Mouse (Mus musculus) gastrocnemius, adult 18-20 months (tissue): ENCODE measurements around the gene Pde6b. TPM values are rescaled to one million over a fixed set of nuclear protein-coding genes. Genes with fewer than 3 reads are reported as not detected.

ENCODE experiments used
- DNase-seq: peaks from one replicate; pipeline ENCODE4 v3.0.0; 2021; ENCODE audit warnings: low spot score
- long read RNA-seq, 2 experiments: library from polyadenylated mRNA; stranded (forward); transcript quantifications; one replicate each; pipeline ENCODE4 v2.0.0; 2021
- total RNA-seq, 2 experiments: library from RNA; stranded (reverse); gene quantifications; 2 replicates each; pipeline ENCODE4 v1.2.3; 2021

Pde6b gene
- total RNA-seq: not detected
- long read RNA-seq, experiment 1: 0 reads
- long read RNA-seq, experiment 2: 0 reads

DNA sequence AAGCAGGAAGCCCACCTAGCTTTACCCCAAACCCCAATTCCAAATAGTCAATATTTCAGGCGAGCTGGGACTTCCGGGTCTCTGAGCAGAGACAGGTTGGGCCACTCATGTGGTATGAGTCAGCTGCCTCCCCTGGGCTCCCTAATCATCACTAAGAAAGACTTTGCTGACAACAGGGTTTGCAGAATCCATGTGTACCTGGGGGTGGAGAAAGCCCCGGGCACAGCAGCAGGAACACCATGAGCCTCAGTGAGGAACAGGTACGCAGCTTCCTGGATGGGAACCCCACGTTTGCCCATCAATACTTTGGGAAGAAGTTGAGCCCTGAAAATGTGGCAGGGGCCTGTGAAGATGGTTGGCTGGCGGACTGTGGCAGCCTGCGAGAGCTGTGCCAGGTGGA lies at the start of gene Pde6b:
TSS of gene Pde6b (plus strand) at position 191 of the 400 bp plus-strand sequence.
- no peak for DNase-seq

DNA sequence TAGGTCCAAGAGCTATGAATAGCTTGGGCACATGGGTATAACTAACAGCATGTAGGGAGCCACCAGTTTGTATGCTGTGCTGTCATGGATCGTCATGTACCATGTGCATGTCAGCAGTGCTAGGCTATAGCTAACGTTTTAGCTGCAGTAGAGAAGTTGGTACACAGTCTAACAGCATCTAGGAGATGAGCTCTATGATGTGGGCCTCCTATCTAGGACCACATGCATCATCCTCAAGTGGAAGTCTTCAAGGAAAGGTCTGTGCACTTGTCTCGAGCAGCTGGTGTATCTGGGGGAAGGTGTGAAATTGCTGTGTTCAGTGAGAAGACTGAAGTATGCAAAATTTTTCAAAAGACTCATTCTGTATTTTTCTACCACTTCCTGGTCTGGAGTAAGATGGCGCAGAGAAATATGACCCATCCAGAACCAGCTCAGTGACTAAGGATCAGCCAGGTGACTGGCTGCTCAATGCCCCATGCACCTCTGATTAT lies 44.5 kb upstream of the Pde6b start:
- DNase-seq: no peak

DNA sequence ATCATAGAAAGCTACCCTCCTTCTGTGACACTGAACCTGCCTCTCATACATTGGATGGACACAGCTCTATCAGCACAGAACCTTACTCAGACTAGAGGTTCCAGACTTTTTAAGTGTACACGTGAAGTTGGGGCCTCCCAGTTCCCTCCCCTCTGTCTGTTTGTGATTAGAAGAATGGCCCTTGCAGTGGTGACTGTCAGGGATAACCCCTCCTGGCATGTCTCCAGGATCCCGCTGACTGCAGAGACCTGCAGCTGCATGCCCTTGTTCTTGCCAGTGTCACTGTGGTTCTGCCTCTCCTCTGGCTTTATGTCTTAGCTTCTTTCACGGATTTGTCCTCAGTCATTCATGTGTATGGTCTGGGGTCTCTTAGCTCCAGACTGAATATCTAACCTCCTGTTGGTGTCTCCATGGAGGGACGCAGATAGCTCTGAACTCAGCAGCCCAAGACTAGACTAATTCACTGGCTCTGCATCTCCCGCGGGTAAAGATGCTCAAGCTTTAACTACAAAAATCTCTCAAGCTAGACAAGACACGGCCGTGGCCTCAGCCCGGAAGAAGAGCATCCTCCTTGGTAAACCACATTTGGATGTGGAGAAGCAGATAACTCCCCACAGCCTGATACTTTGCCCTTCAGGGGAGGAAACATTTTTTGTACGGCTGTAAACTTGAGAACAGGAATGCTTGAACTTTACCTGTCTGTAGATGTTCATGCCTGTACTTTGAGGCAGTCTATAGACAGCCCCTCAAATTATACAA lies 42.7 kb upstream of the Pde6b start:
- no peak for DNase-seq

DNA sequence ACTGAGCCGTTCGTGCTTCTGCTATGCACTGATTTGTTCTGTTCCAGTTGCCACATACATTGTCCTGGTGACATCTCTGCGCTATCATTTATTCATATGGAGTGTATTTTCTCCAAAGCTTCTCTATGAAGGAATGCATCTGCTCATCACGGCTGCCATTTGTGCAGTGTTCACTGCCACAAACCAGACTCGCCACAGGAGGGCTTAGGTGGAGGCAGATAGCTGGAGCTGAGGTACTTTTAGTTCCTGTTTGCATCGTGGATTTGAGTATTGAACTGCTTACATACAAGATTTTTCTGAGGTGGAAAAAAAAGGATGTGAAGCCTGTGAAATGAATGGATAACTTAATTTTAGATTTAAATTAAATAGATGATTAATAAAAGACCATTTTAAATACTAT lies 40.3 kb upstream of the Pde6b start:
- DNase-seq: no peak

DNA sequence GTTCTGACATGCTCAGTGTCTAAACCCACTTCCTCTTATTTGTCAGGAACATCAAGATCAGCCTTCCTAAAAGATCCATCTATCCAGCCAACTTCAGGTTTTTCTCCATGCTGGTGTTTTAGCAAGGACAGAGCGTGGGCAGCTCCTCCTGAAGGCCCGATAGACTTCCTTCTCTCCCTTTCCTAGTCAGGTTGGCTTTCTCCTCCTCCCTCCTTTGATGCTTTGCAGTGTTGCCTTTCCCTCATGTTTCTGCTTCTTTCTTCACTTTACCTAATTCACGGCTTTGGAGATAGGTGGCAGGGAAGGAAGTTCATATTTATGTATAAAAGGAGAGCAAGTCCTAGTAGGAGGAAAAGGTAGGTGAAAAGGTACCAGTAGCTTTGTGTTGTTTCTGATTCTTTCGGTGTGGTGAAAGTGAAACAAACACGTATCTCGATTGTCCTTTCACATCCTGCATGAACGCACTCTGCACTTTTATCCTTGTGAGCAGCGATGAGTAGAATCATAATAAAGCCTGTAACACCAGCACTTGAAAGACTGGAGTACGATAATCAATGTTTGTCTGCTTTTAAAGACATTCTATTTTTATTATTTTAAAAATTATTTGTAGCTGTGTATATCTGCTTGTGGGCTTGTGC lies 38.6 kb upstream of the Pde6b start:
- DNase-seq: no peak

DNA sequence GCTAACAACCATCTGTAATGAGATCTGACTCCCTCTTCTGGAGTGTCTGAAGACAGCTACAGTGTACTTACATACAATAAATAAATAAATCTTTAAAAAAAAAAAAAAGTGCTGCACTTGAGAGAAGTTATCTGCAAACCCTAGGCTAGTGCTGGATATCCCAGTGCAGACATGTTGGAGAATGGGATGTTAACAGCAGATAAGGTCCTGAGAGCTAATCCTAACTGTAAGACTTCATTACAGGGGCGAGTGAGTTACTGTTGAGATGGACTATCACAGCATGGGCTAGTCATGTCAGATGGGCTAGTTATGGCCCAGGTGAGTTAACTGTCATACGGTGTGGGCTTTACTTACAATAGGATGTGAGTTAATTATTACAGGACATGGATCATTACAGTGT lies 34.1 kb upstream of the Pde6b start:
- DNase-seq: no peak

DNA sequence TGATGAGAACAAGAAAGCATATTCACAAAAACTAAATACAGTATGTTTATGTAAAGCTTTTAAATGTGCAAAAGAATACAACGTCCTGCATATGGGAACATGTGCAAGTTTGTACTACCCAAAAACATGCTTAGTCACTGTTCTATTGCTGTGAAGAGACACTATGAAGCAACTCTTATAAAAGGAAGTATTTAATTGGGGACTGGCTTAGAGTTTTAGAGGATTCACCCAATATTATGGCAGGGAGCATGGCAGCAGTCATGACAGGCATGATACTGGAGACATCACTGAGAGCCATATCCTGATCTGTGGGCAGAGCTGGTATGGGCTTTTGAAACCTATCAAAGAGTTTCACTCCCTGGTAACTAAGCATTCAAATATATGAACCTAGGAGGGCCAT lies 30.3 kb upstream of the Pde6b start:
- no peak for DNase-seq

DNA sequence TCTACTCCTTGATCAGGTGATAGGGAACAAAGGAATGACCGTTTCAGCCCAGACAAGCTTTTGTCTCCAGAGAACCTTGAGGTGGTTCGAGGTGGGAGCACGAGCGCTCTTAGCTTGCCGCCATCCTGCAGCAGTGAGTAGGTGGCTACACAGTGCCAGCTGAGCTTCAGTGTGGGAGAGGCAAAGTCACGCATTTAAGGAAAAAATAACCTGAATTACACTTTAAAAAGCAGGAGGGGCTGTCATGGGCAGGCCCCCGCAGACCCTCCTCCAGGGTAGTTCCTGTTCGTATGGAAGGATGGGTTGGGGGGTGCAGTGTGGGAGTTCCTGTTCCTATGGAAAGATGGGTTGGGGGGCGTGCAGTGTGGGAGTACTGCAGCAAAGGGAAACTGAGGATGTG lies 28.7 kb upstream of the Pde6b start:
- DNase-seq: no peak

DNA sequence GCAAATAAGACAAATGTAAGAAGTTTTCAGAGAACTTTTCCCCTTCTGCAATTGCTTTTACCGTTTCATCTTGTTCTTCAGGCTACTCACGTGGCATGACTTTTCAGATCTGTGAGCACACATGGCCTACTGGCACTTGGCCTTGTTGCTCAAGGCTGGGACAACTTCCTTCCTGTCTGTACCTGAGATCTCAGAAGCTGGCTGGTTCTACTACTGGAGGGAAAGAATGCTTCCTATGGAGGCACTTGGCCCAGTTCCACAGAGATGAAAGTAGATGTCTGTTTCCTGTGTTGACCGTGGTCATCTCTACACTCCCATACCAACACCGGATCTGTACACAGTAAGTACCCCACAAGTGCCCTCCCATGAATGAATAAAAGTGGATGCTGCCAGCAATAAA lies 28.0 kb upstream of the Pde6b start:
- DNase-seq: no peak

DNA sequence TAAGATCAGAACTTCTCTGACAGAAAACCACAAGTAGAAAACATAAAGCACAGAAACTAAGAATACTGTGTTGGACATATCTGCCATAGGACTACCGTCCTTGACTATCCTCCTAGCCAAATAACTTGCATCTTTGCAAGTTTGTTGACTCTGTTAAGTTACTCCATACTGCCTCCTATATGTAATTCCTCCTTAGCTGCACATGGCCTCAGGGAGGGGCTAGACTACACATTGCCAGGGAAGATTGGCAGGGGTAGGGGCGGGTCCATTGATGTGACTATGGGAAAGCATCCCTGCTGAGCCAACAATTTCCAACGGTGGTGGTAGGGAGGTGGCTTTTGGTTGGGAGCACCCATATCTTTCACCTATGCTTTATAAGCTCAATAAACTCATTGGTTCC lies 25.9 kb upstream of the Pde6b start:
- no peak for DNase-seq

DNA sequence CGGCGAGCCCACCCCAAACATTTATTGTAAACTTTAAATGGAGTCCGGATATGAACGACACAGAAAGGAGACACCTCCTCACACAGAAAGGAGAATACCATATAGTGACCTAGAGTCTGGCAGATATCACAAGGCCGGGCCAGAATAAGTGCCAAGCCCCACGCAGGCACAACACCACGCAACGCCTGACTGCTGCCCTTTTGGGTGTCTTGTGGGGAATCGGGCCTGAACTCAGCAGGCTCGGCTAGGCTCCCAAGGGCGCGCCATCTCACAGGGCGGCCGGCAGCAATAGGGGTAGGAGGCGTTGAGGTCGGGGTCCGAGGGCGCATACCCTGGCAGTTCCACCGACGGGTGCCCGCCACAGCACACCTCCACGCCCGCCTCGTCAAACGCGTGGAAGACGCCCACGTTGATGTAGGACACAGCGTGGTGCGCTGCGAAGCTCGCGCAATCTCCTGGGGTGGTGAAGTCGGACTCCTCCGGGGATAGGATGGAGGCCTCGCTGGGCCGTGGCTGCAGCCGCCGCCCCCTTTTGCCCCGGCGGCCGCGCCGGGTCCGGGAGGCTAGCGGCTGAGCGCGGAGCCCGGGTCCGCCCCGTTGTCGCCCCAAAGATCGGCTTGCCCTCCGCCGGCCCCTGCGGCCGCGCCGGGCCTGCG lies 21.7 kb upstream of the Pde6b start:
- no peak for DNase-seq

DNA sequence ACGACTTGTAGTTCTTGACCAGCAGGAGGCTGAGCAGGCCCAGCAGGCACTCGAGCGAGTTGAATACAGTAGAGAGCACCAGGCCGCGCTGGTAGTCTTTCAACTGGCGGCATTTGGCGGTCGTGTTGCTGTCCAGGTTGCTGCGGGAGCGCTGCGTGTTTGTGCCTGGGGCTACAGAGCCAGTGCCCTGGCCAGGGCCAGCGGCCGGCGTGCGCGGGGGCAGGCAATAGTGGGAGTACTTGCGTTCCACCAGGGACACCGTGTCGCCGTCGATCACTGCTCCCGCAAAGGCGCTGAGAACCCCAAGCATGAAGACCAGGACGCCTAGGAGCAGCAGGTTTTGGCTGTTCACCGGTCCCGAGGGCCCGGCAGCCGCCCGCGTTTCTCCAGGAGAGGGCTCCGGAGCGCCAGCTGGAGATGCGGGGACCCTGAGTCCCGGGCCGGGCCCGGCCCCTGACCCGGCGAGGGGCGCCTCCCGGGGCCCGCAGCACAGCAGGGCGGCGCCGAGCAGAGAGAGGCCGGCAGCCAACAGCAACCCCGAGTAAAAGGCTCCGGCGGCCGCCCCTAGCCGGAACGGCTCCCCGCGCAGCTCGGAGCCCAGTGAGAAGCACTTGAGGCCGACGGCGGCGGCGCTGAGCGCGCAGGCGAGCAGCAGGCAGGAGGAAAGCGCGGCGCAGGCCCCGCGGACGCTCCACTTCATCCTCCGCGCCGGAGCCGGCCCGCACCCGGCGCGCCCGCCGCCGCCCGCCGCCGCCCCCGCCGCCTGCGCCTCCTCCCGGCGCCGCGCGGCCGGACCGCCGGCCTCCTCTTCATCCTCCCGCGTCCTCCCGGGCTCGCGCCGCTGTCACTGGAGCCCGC lies 21.0 kb upstream of the Pde6b start:
- DNase-seq: peak; percentile 16

DNA sequence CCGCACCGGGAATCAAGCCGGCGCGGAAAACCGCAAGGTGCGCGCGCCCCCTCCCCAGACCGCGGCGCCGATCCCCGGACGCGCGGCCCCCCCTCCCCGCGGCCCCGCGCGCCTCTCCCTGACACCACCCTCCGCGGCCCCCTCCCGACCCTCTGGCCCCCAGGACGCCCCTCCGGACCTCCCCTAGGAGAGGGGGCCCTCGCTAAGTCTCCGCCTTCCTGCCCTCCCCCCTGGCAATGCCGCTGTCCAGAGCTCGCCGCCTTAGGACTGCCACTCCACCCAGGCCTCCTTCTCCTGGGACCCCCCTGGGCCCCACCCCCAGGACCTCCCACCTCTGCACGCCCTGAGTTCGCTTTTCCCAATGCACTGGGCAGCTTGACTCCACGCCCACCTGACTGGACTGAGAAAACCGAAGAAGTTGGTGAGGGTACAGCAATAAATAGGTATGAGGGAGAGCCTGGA lies 20.3 kb upstream of the Pde6b start, which contains the start of gene Gm42517:
TSS of gene Gm42517 (minus strand) at position 52 of the 462 bp plus-strand sequence.
- no peak for DNase-seq

DNA sequence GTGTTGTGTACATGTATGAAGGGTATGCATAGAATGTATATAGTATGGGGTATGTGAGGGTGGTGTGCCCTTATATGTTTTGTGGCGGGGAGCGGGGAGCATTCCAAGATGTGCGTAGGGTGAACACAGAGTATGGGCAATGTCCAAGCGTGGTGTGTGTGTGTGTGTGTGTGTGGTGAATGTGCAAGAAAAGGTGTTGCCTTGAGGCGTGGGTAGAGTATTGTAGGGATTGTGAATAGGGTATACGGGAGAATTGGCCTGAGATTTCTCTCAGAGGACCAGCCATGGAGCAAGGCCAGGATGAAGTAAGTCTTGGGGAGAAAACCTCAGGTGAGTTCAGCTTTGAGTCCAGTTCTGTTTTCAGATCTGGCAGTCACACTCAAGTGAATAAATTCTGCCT lies 19.7 kb upstream of the Pde6b start:
- DNase-seq: no peak

DNA sequence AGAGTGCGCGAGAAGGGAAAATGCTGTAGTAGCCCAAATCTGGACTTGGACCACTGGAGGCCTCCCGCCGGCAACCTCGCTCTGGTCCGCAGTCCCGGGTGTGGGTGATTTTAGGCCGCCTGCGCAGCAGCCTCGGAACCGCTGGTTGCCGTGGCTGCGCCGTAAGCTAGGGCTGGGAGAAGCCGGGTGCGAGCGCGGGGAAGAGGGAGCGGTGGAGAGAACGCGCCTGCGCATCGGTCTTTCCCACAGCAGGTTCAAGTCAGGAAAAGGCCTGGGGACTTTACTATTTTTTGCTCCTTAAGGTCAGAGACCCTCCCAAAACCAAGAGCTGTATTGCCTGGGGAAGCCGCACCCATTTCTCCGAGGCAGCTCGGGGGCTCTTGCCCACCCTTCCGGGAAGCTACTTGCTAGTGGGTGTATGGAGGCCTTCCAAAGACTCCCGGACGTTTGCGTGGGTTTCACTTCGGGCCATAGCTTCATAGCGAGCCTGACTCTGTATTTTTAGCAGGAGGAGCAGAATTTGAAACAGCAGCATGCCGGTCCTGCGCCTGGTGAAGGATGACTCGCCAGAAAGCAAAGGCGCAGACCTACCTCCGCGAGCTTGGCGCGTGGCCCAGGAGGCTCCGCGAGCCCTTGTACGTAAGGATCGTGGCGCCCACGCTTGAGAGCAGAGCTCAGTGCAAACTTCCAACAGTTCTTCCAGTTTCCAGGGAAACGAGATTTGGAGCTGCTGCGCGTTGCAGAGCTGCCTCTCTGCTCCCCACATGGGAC lies 19.2 kb upstream of the Pde6b start:
- peak; percentile 8 for DNase-seq

DNA sequence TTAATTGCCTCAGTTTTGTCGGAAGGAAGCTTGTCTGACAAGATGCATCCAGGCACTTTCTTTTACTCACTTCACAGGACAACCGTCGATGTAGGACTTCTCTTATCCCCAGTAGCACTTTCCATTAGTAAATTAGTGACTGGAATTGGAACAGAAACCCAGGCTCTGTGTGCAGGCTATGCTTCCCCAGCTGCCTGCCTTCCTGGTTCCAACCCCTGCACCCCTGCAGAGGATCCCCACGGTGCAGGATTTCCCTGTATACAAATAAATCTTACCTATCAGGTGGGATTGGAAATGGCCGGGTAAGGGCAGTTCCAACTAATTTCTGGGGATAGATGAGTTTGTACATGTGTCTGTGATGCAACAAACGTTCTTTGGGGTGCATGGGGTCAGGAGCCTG lies 18.2 kb upstream of the Pde6b start:
- DNase-seq: no peak

DNA sequence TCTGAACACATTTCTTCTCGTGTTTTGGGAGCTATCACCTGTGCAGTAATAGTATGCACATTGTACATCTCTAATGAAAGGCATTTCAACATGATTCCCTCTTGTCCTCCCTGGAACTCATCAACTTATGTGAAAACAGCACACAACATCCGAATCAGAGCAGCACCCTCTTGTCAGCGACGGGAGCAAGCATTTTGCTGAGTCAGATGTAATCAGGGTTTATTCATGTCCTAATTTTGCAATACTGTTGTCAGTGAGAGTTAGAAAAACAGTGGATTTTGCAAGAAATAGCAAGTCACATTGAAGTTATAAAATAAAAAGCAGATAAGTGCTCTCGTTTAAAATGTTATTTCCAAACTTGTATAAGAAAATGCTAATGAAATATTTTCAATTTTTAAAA lies 14.1 kb upstream of the Pde6b start:
- DNase-seq: no peak

DNA sequence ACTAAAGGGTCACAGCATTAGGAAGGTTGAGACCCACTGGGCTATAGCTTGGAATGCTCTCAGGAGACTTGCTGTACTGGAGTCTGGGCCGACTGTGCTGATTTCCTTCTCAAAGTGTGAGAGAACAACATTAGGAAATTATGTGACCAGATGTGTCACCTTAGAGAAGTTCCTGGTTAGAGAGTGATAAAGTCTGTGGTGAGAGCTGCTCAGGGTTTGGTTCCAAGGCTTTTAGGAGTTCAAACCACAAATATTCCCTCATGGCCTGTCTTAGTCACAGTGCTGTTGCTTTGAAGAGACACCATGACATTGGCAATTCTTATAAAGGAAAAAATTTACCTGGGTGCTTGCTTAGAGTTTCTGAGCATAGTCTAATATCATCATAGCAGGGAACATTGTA lies 12.1 kb upstream of the Pde6b start:
- DNase-seq: no peak

DNA sequence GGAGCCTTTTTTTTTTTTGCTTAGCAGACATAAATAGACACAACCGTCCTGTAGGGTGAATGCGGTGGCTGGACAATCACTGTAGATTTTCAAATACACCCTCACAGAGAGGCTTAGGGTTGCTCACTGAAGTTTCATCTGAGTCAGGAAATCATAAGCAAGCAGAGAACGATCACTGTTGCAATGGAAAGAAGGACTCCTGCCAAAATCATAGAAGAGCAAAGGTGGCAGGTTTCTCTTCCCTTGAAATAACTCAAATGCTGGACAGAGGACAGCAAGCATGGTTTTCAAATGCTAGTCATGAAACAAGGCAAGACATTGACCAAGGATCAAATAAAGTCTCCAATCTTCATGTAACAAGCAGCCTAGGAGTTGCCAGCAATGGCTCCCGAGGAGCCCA lies 9.8 kb upstream of the Pde6b start:
- no peak for DNase-seq

DNA sequence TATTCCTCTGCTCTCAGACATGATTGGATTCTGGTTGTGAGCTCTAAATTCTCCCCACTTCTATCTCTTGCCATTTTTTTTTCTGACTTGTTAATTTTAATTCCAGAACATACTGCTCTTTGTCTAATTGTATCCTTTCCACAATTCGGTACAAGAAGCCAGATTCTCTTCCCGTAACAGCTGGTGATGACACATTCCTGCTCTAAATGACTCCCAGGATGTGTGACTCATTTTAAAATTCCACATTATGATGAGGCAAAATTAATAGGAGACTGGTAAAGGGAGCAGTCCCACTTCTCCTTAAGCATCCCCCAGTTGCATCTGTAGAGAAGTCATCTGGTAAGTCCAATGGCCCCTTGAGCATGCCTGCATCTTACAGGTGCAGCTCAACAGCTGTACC lies 2.6 kb upstream of the Pde6b start:
- no peak for DNase-seq

DNA sequence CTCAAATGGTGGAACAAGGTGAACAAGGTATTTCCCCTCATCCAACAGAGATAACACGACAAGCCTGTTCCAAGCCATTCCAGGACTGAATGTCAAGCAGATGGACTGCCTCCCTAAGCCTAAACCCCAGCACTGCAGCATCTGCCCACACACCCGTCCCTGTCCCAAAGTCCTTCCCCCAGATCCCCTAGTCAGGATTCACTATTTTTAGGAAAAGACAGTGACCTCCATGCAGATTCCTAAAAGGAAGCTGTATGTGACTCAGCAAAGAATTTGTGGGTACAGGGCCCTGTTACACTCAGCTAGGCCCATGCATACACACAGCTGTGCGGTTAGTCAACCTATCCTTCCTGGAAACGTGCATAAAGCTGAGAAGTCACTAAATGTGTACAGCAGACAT lies 1.7 kb upstream of the Pde6b start:
- no peak for DNase-seq
